Mouse (Mus musculus) thymus, adult 2 months (tissue): ENCODE results near the gene Mrgpra2b.
"Not testable (repeated sequence)": the region's sequence is repeated elsewhere in the genome, so short reads cannot be mapped to it uniquely, and the experiment has no call there.

Experiments
- CTCF ChIP-seq: fragments of 200-500 bp; IDR thresholded peaks from 2 replicates; pipeline ENCODE4 v1.5.1; 2012; ENCODE audit warnings: mild to moderate bottlenecking, control low read depth, low read length, moderate library complexity, borderline replicate concordance; ENCODE audit not compliant: control insufficient read depth, poor library complexity, insufficient read depth; ENCODE audit errors: extremely low read depth
- POLR2A ChIP-seq: fragments of 200-500 bp; IDR thresholded peaks from 2 replicates; pipeline ENCODE4 v1.6.1; 2012; ENCODE audit warnings: mild to moderate bottlenecking, low read length, control low read depth, moderate library complexity; ENCODE audit not compliant: control insufficient read depth, poor library complexity, insufficient read depth; ENCODE audit errors: extremely low read depth

DNA sequence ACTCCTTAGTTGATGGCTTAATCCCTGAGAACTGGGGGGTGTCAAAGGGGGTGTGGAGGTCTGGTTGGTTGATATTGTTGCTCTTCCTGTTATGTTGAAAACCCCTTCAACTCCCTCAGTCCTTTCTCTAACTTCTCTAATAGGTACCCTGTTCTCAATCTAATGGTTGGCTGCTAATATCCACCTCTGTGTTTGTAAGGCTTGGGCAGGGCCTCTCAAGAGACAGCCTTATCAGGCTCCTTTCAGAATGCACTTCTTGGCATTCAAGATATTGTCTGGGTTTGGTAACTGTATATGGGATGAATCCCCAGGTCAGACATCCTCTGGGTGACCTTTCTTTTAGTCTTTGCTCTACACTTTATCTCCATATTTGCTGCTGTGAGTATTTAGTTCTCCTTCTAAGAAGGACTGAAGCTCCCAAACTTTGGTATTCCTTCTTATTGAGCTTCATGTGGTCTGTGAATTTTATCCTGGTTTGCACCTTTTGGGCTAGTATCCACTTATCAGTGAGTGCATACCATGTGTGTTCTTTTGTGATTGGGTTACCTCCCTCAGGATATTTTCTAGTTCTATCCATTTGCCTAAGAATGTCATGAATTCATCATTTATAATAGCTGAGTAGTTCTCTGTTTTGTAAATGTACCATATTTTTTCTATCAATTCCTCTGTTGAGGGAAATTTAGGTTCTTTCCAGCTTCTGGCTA is 63.2 kb downstream of the Mrgpra2b start:
- TF ChIP-seq CTCF, POLR2A: not testable (repeated sequence)
